Mouse (Mus musculus) spleen, adult 2 months (tissue): ENCODE results near the gene Ctss. TPM values are rescaled to one million over a fixed set of nuclear protein-coding genes. Genes with fewer than 3 reads are reported as not detected.
A peak's percentile ranks its signal among the peaks of the same experiment; 100 is the strongest.

Experiments
- DNase-seq, 2 experiments: peaks; one replicate each; pipeline versions ENCODE4 v3.0.0 to v3.0.0-alpha.2; 2012 to 2021; ENCODE audit warnings: low spot score in 2 of 2, low read depth in 1 of 2
- H3K27ac ChIP-seq: fragments of 200-500 bp; 2 replicates; pipeline ENCODE4 v1.5.1; 2012; ENCODE audit warnings: low read length, inconsistent platforms; ENCODE audit not compliant: insufficient read depth
- H3K27me3 ChIP-seq: fragments of 200-500 bp; 2 replicates; pipeline ENCODE4 v1.6.1; 2012; ENCODE audit warnings: mild to moderate bottlenecking, moderate library complexity, low read length, inconsistent platforms; ENCODE audit not compliant: control insufficient read depth, insufficient read depth
- H3K36me3 ChIP-seq: fragments of 200-500 bp; 2 replicates; pipeline ENCODE4 v1.6.1; 2012; ENCODE audit warnings: mild to moderate bottlenecking, low read length, inconsistent platforms; ENCODE audit not compliant: control insufficient read depth, insufficient read depth
- H3K4me1 ChIP-seq: fragments of 200-500 bp; 2 replicates; pipeline ENCODE4 v1.6.1; 2011; ENCODE audit warnings: inconsistent platforms; ENCODE audit not compliant: control insufficient read depth, insufficient read depth, insufficient read length
- H3K4me3 ChIP-seq: fragments of 200-500 bp; 2 replicates; pipeline ENCODE4 v1.5.1; 2011; ENCODE audit warnings: mild to moderate bottlenecking, inconsistent platforms; ENCODE audit not compliant: insufficient read depth, insufficient read length; ENCODE audit errors: extremely low read depth
- CTCF ChIP-seq: fragments of 200-500 bp; IDR thresholded peaks from 2 replicates; pipeline ENCODE4 v1.5.1; 2011; ENCODE audit warnings: mild to moderate bottlenecking, inconsistent platforms; ENCODE audit not compliant: insufficient read depth, insufficient read length, insufficient replicate concordance; ENCODE audit errors: extremely low read depth
- POLR2A ChIP-seq: fragments of 200-500 bp; IDR thresholded peaks from 2 replicates; pipeline ENCODE4 v1.6.1; 2011; ENCODE audit warnings: low read depth, low read length, inconsistent platforms
- WGBS: fragments of 180-500 bp; shearing (Covaris S2); methylation state at CpG from one replicate; pipeline ENCODE4 v1.1.7; 2018; 5-methylcytosine and 5-hydroxymethylcytosine counted together
- polyA plus RNA-seq: library from polyadenylated mRNA; depleted of rRNA; stranded (reverse); fragments of >200 nt; gene quantifications from 2 replicates; pipeline ENCODE4 v1.2.3, GENCODE M21; 2012

Gene Ctss
- polyA plus RNA-seq, 1 experiment: 84.6 TPM

DNA sequence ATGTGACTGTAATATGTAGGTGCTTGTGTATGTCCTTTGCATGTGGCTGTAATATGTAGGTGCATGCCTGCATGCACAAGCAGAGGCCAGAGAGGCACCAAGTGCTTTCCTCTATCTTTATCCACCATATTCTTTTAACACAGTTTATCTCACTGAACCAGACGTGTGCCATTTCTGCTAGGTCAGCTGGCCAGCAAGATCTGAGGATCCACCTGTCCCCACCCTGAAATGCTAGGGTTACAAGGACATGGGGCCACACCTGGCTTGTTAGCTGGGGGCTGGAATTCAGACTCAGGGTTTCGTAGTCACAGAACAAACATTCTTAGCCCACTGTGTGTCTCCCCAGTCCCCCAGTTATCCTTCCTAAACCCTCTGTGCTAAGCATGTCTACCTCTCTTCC is 7.3 kb upstream of the Ctss start:
- DNase-seq: no peak
- Histone ChIP-seq H3K27ac (peak overlapping the region; percentile 57), H3K4me3 (no peak overlapping the region), H3K27me3 (no peaks in the 10 kb centered on the region), H3K4me1 (peaks cover 36% of the 10 kb centered on the region), H3K36me3 (no peaks in the 10 kb centered on the region)
- 78% methylated on average over 2 of the region's 2 CpGs for WGBS
- TF ChIP-seq CTCF (no peak), POLR2A (no peak)

DNA sequence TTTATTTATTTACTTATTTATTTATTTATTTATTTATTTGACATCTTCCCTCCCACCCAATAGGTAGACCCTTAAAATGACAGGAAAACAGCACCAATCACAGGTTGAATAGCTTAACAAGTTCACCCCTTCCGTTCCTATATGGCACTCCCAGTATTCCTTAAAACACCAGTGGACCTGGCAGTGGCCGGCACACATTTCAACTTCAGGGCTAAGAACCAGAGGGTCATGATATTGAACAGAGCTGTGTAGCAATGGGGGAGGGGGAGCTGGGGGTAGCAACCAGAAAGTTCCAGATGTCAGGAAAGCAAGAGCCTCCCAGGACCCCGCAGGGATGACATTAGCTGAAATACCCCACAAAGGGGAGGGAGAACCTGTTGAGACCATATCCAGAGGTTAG is 6.5 kb upstream of the Ctss start:
- WGBS: 84% methylated on average over 3 of the region's 3 CpGs
- peak overlapping the region; percentile 80 for H3K27ac ChIP-seq
- no peaks in the 10 kb centered on the region for H3K27me3 ChIP-seq
- H3K4me1 ChIP-seq: peaks cover 36% of the 10 kb centered on the region
- TF ChIP-seq CTCF: no peak
- no peak for TF ChIP-seq POLR2A
- no peak for DNase-seq
- H3K36me3 ChIP-seq: no peaks in the 10 kb centered on the region
- H3K4me3 ChIP-seq: no peak overlapping the region

DNA sequence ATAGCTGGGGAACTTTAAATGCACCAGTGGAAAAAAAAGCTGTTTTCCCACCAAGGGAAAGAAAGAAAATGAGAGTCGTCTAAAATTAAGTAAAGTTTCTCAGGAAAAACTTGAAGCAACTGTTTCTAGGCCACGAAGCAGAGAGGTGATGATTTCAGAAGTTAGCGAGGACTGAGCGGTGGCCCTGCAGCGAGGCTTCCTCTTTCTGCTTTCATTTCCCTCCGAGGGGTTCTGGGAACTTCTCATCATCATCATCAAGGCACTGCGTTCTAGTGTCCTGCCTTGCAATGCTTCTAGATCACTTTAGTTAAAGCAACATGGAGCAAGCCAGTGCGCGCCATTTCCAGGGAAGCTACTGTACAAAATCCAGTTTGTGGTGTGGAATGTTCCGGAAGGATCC is 5.4 kb upstream of the Ctss start:
- no peaks in the 10 kb centered on the region for H3K27me3 ChIP-seq
- H3K4me1 ChIP-seq: peaks cover 36% of the 10 kb centered on the region
- 26% methylated on average over 10 of the region's 10 CpGs for WGBS
- H3K4me3 ChIP-seq: no peak overlapping the region
- TF ChIP-seq CTCF (no peak), POLR2A (no peak)
- H3K36me3 ChIP-seq: no peaks in the 10 kb centered on the region
- peak overlapping the region; percentile 65 for H3K27ac ChIP-seq
- DNase-seq: peak; percentile 39 to 58

DNA sequence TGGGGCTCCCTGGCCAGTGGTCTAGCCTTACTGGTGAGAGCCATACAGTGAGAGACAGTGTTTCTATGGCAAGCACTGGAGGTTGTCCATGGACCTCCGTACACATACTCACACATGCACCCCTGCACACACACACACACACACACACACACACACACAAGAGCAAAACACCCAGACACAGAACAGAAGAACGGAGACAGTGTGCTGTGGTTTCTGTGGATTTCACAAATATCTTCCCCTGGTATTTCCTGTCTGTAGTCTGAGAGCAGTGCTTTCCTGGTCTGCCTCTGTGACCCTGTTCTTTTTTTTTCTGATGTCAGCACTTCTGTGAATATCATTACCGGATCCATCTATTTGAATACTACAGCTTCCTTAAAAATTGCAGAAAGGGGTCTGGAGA is 2.9 kb upstream of the Ctss start:
- TF ChIP-seq CTCF: no peak
- TF ChIP-seq POLR2A: no peak
- Histone ChIP-seq H3K4me3 (no peak overlapping the region), H3K4me1 (peaks cover 27% of the 10 kb centered on the region), H3K27ac (peak overlapping the region; percentile 81), H3K36me3 (no peaks in the 10 kb centered on the region), H3K27me3 (no peaks in the 10 kb centered on the region)
- peak; percentile 36 to 40 for DNase-seq
- 0% methylated on average over 3 of the region's 3 CpGs for WGBS

DNA sequence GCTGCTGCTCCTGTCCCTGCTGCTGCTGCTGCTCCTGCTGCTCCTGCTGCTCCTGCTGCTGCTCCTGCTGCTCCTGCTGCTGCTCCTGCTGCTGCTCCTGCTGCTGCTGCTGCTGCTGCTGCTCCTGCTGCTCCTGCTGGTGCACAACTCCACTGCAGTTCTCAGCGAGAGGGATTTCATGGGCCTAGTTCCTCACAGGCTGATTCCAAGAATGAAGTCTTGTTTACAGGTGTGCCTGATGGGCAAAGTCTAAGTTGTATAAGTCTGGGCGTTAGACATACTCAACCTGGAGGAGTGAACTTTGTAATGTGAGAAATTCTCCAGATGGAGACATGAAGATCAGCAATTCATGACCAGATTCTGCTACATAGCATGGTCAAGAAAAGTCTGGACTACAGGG is 1.9 kb upstream of the Ctss start:
- 84% methylated on average over 2 of the region's 2 CpGs for WGBS

DNA sequence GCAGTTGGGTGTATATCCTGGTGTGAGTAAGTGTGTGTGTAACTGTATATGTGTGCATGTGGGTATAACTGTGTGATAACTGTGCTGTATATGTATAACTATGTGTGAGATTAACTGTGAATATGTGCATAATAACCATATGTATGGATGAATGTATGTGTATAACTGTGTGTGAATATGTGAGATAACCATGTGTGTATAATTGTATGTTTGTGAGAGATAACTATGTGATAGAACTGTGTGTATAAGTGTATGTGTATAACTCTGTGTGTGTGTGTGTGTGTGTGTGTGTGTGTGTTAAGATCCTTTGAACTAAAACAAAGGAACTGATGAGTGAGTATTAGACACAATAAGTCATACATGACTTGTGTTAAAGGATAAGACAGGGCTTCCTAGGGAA is 475 bp upstream of the Ctss start:
- TF ChIP-seq CTCF: no peak
- TF ChIP-seq POLR2A: no peak
- Histone ChIP-seq H3K27me3 (no peaks in the 10 kb centered on the region), H3K36me3 (peaks cover 5% of the 10 kb centered on the region), H3K4me1 (peaks cover 19% of the 10 kb centered on the region), H3K27ac (no peak overlapping the region; the same call in 1 of the 2 replicates), H3K4me3 (no peak overlapping the region)
- DNase-seq: no peak

More for the DNA sequence above, 1.9 kb upstream of the Ctss start:
- no peak overlapping the region for H3K4me3 ChIP-seq
- DNase-seq: no peak
- TF ChIP-seq POLR2A (no peak), CTCF (no peak)
- H3K27ac ChIP-seq: 0 out of 2 replicates have a peak overlapping the region, but pooled peaks have one; percentile 19
- H3K27me3 ChIP-seq: no peaks in the 10 kb centered on the region
- peaks cover 2% of the 10 kb centered on the region; the same call in 1 of the 2 replicates for H3K36me3 ChIP-seq
- peaks cover 24% of the 10 kb centered on the region for H3K4me1 ChIP-seq

DNA sequence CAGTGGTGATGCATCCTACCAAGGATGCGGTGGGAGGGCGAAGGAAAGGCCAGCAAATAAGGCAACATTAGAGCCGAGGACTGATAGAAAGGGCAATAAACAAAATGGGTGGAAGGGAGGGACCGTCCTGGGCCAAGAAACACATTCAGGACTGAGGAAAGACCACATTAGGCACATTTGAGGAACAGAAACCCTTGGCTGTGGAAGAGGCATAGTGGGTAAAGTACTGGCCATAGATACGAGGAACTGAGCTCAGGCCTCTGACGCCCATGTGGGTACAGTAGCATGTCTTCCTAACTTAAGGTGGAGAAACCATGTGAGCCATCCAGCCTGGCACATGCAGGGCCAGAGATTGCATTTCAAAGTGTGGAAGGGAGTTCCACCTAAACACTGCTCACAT is 3.2 kb downstream of the Ctss start:
- peak overlapping the region; percentile 12; the same call in 1 of the 2 replicates for H3K4me3 ChIP-seq
- DNase-seq: peak in 1 of 2 experiments; percentile 24
- H3K36me3 ChIP-seq: peaks cover 16% of the 10 kb centered on the region
- H3K4me1 ChIP-seq: peaks cover 5% of the 10 kb centered on the region; the same call in 1 of the 2 replicates
- no peaks in the 10 kb centered on the region for H3K27me3 ChIP-seq
- WGBS: 56% methylated on average over 6 of the region's 6 CpGs
- TF ChIP-seq POLR2A: no peak
- TF ChIP-seq CTCF: no peak
- peak overlapping the region; percentile 69 for H3K27ac ChIP-seq
